Mouse (Mus musculus) embryonic facial prominence, embryonic 13.5 days (tissue): ENCODE measurements around the gene Elane. TPM values are rescaled to one million over a fixed set of nuclear protein-coding genes. Genes with fewer than 3 reads are reported as not detected.

Experiments
- ATAC-seq: fragments of 200-750 bp; cut with Nextera tagmentation; 2 replicates; pipeline ENCODE4 v1.8.0; 2017; ENCODE audit warnings: low read depth; ENCODE audit not compliant: insufficient number of reproducible peaks, insufficient read depth, low FRiP score, low TSS enrichment
- H3K27ac ChIP-seq: fragments of 300-500 bp; sonication (generic); 2 replicates; pipeline ENCODE4 v1.5.1; 2015; ENCODE audit warnings: moderate library complexity, mild to moderate bottlenecking, inconsistent platforms
- H3K27me3 ChIP-seq: fragments of 300-500 bp; sonication (generic); 2 replicates; pipeline ENCODE4 v1.6.1; 2015; ENCODE audit warnings: mild to moderate bottlenecking, inconsistent platforms
- H3K36me3 ChIP-seq: fragments of 300-500 bp; sonication (generic); 2 replicates; pipeline ENCODE4 v1.6.1; 2015; ENCODE audit warnings: mild to moderate bottlenecking, inconsistent platforms
- H3K4me1 ChIP-seq: fragments of 300-500 bp; sonication (generic); 2 replicates; pipeline ENCODE4 v1.6.1; 2015; ENCODE audit warnings: inconsistent platforms
- H3K4me2 ChIP-seq: fragments of 300-500 bp; sonication (generic); 2 replicates; pipeline ENCODE4 v1.6.1; 2015; ENCODE audit warnings: moderate library complexity, mild to moderate bottlenecking, inconsistent platforms
- H3K4me3 ChIP-seq: fragments of 300-500 bp; sonication (generic); 2 replicates; pipeline ENCODE4 v1.5.1; 2015; ENCODE audit warnings: mild to moderate bottlenecking, inconsistent platforms
- H3K9ac ChIP-seq: fragments of 300-500 bp; sonication (generic); 2 replicates; pipeline ENCODE4 v1.6.1; 2015; ENCODE audit warnings: mild to moderate bottlenecking, inconsistent platforms
- H3K9me3 ChIP-seq: fragments of 300-500 bp; sonication (generic); 2 replicates; pipeline ENCODE4 v1.6.1; 2016; ENCODE audit warnings: inconsistent platforms
- WGBS: fragments of 180-500 bp; shearing (Covaris S2); methylation state at CpG from one replicate; pipeline ENCODE4 v1.1.7; 2015; ENCODE audit warnings: mixed read lengths; 5-methylcytosine and 5-hydroxymethylcytosine counted together
- polyA plus RNA-seq: library from polyadenylated mRNA; unstranded; fragments of >200 nt; fragmentation: Nextera tagmentation; extraction: Ambion mirVana; gene quantifications from 2 replicates; pipeline ENCODE4 v1.2.1, GENCODE M21; 2015

Elane gene
- polyA plus RNA-seq, 1 experiment from 2014 or later, result not detected

DNA sequence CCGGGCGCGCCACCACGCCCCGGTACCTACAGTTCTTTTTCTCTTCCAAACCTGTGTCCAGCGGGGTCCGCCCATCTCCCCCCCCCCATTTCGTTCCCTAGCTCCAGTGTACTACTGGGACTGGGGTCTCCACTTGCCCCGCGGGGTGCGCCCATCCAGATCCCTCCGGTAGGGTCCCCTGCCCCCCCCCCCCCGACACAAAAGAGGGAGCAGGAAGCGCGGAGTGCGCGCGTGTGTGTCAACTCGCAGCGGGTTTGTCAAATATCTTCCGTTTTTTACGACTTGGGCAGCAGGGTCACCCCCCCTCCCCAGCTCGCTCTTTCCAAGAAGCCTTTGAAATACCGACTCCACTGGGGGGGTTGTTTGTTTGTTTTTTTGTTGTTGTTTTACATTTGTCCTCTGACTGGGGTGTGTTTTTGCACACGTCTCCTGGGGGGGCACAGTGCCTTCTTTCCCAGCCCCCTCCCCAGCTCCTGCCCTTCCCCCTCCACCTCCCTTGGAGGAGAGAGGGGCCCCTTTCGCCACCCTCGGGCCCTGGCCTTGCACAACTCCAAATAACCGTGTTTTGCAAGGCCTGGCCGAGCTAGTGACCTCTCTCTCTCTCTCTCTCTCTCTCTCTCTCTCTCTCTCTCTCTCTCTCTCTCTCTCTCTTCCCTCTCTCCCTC is 42.1 kb downstream of the Elane start:
- Histone ChIP-seq H3K4me1 (peaks cover 50% of the 10 kb centered on the region), H3K27ac (peak overlapping the region; percentile 98), H3K9ac (peak overlapping the region; percentile 96), H3K27me3 (peaks cover 13% of the 10 kb centered on the region), H3K9me3 (no peaks in the 10 kb centered on the region), H3K36me3 (peaks cover 27% of the 10 kb centered on the region), H3K4me3 (peak overlapping the region; percentile 95), H3K4me2 (peak overlapping the region; percentile 89)
- ATAC-seq, result no peak
- 0% methylated on average over 24 of the region's 29 CpGs for WGBS

GRCm38 (mm10) chr10:79928907-79929701 is 43.1 kb downstream of the Elane start:
- Histone ChIP-seq H3K9me3 (no peaks in the 10 kb centered on the region), H3K27ac (peak overlapping the region; percentile 16; the same call in 1 of the 2 replicates), H3K36me3 (peaks cover 35% of the 10 kb centered on the region), H3K27me3 (peaks cover 3% of the 10 kb centered on the region), H3K4me1 (peaks cover 59% of the 10 kb centered on the region), H3K4me3 (peak overlapping the region; percentile 95), H3K9ac (peak overlapping the region; percentile 96), H3K4me2 (peak overlapping the region; percentile 89)
- 15% methylated on average over 9 of the region's 9 CpGs for WGBS
- ATAC-seq, result no peak

DNA sequence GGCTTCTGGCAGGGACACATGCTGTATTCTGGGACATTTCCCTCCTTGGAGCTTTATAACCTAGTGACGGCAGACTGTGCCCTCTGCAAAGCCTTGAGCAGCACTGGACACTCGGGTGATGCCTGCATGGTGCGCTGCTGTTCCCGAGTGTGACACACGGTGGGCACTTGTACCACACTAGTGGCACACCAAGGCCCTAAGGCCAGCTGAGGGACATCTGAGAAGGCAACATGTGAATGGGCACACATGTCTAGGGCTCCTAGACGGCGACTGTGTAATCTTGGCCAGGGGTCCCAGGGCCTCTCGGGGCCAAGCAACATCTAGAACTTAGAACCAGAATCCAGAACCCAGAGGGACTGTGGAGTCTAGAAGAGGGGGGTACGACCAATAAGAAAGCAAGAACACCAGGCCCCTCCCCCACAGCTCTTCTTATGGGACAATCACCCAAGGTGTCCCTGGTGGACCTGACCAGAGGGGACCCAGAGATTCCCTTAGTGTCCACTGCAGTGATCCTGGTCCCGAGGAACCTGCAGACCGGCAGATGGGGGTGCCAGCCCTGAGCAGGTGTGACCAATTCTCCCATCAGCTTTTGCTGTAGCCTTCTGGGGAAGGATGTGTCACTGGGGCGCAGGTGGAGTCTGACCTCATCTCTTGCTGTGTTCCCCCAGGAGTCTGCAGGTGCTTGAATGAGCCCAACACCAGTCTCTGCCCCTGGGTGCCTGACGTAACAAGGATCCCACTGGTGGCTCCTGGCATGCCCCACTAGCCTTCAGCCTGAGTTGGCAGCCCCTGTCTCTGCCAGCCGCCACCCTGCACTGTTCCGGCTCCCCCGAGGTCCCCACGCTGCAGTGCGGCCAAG is 44.1 kb downstream of the Elane start:
- peak overlapping the region; percentile 89; the same call in 1 of the 2 replicates for H3K4me2 ChIP-seq
- 89% methylated on average over 18 of the region's 18 CpGs for WGBS
- H3K4me1 ChIP-seq, result peaks cover 61% of the 10 kb centered on the region
- no peaks in the 10 kb centered on the region for H3K27me3 ChIP-seq
- peaks cover 43% of the 10 kb centered on the region for H3K36me3 ChIP-seq
- H3K9ac ChIP-seq, result peak overlapping the region; percentile 96
- no peak for ATAC-seq
- H3K27ac ChIP-seq, result no peak overlapping the region; the same call in 1 of the 2 replicates
- H3K9me3 ChIP-seq, result no peaks in the 10 kb centered on the region
- peak overlapping the region; percentile 95; the same call in 1 of the 2 replicates for H3K4me3 ChIP-seq

- Histone ChIP-seq H3K4me3 (no peak overlapping the region), H3K36me3 (peaks cover 46% of the 10 kb centered on the region), H3K9me3 (no peaks in the 10 kb centered on the region), H3K27ac (no peak overlapping the region), H3K27me3 (no peaks in the 10 kb centered on the region), H3K4me2 (no peak overlapping the region), H3K9ac (peak overlapping the region; percentile 16; the same call in 1 of the 2 replicates), H3K4me1 (peaks cover 62% of the 10 kb centered on the region)
- 86% methylated on average over 16 of the region's 16 CpGs for whole genome bisulfite sequencing
- ATAC-seq, result no peak
Observed at GRCm38 (mm10) chr10:79930826-79931186, 44.8 kb downstream of the Elane start.

GRCm38 (mm10) chr10:79931797-79932196 is 45.8 kb downstream of the Elane start:
- peak overlapping the region; percentile 58; the same call in 1 of the 2 replicates for H3K9ac ChIP-seq
- no peak overlapping the region for H3K4me3 ChIP-seq
- H3K36me3 ChIP-seq, result peaks cover 46% of the 10 kb centered on the region
- whole genome bisulfite sequencing, result 82% methylated on average over 9 of the region's 9 CpGs
- no peak overlapping the region for H3K4me2 ChIP-seq
- peaks cover 63% of the 10 kb centered on the region for H3K4me1 ChIP-seq
- no peaks in the 10 kb centered on the region for H3K9me3 ChIP-seq
- no peak for ATAC-seq
- H3K27me3 ChIP-seq, result no peaks in the 10 kb centered on the region
- H3K27ac ChIP-seq, result no peak overlapping the region

DNA sequence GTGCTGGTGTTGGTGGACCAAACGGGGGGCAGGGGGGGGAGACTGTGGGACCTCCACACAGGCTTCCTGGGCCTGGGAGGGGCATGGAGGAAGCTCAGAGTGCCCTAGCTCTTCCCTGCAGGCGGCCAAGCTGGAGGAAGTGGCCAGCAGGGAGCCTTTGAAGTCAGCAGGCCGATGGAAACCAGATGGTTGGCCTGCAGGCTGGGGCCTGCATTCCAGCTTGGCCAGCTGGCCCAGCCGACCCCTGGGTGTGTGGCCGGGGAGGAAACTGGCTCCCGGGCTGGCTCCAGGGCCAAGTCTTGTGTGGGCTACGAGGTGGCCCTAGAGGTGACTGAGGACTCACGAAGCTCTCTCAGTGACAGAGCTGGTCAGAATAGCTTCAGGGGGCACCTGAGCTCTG is 46.7 kb downstream of the Elane start:
- H3K36me3 ChIP-seq, result peaks cover 53% of the 10 kb centered on the region
- 0 out of 2 replicates have a peak overlapping the region, but pooled peaks have one; percentile 18 for H3K4me2 ChIP-seq

DNA sequence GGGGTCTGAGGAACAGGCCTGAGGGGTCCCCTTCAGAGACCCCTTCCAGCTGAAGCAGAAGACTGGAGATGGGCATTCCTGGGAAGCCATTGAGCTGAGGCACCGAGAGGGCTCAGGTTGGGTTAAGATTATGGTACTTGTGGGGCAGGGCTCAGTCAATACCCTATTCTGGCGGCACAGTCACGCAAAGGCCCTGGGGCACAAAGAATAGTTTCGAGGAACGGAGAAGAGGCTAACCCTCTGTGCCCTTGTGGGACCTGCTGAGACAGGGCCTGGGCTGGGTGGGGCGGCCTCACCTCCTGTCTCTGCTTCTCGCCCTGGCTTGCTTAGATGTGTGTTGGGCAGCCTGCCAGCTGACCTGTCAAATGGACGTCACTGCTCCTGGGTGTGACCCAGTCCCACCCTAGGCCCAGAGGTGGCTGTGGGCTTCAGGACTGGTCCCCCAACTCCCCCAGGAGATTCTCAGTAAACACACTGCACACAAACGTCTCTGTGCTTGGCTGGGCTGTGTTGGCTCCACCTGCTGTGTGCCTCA is 47.2 kb downstream of the Elane start:
- H3K27ac ChIP-seq, result peak overlapping the region; percentile 62; the same call in 1 of the 2 replicates
- H3K36me3 ChIP-seq, result peaks cover 58% of the 10 kb centered on the region

More for the DNA sequence above, 46.7 kb downstream of the Elane start:
- Histone ChIP-seq H3K9me3 (no peaks in the 10 kb centered on the region), H3K9ac (peak overlapping the region; percentile 58; the same call in 1 of the 2 replicates), H3K27ac (peak overlapping the region; percentile 62), H3K27me3 (no peaks in the 10 kb centered on the region), H3K4me3 (no peak overlapping the region), H3K4me1 (peaks cover 70% of the 10 kb centered on the region)
- ATAC-seq, result no peak
- WGBS, result 25% methylated on average over 8 of the region's 8 CpGs

DNA sequence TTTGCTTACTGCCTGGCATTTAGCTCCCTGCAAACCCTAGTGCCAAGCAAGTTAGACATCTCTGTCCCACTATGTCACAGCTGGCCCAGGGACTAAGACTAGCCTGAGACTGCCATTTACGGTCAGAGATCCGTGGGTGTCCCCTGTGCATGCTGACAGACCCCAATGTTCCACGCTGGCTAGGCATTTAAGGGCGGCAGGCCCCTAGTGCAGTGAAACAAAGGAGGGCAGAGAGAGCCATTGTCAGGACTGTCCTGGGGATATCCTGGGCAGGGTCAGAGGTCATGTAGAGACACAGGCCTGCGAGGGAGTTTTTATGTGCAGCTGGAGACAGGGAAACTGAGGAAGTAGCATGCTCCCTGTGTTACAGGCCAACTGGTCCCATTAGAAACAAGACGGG is 47.8 kb downstream of the Elane start:
- peak overlapping the region; percentile 49 for H3K27ac ChIP-seq
- WGBS, result 59% methylated on average over 6 of the region's 6 CpGs

More for the DNA sequence above, 47.2 kb downstream of the Elane start:
- Histone ChIP-seq H3K9me3 (no peaks in the 10 kb centered on the region), H3K4me3 (no peak overlapping the region), H3K4me1 (peaks cover 75% of the 10 kb centered on the region), H3K4me2 (0 out of 2 replicates have a peak overlapping the region, but pooled peaks have one; percentile 18), H3K27me3 (no peaks in the 10 kb centered on the region), H3K9ac (peak overlapping the region; percentile 58; the same call in 1 of the 2 replicates)
- ATAC-seq, result no peak
- WGBS, result 44% methylated on average over 9 of the region's 9 CpGs

GRCm38 (mm10) chr10:79934272-79934721 is 48.2 kb downstream of the Elane start:
- Histone ChIP-seq H3K36me3 (peaks cover 58% of the 10 kb centered on the region), H3K9ac (no peak overlapping the region), H3K9me3 (no peaks in the 10 kb centered on the region), H3K27ac (peak overlapping the region; percentile 49), H3K27me3 (no peaks in the 10 kb centered on the region), H3K4me3 (no peak overlapping the region), H3K4me2 (no peak overlapping the region), H3K4me1 (peaks cover 73% of the 10 kb centered on the region)
- ATAC-seq, result no peak
- 65% methylated on average over 13 of the region's 13 CpGs for WGBS

More for the DNA sequence above, 47.8 kb downstream of the Elane start:
- H3K4me3 ChIP-seq, result no peak overlapping the region
- no peak overlapping the region for H3K4me2 ChIP-seq
- no peaks in the 10 kb centered on the region for H3K9me3 ChIP-seq
- H3K9ac ChIP-seq, result no peak overlapping the region; the same call in 1 of the 2 replicates
- H3K36me3 ChIP-seq, result peaks cover 58% of the 10 kb centered on the region
- peaks cover 74% of the 10 kb centered on the region for H3K4me1 ChIP-seq
- ATAC-seq, result no peak
- H3K27me3 ChIP-seq, result no peaks in the 10 kb centered on the region

- Histone ChIP-seq H3K36me3 (peaks cover 65% of the 10 kb centered on the region), H3K27me3 (no peaks in the 10 kb centered on the region), H3K4me1 (peaks cover 66% of the 10 kb centered on the region), H3K9me3 (no peaks in the 10 kb centered on the region), H3K27ac (peak overlapping the region; percentile 49; the same call in 1 of the 2 replicates), H3K9ac (no peak overlapping the region), H3K4me3 (no peak overlapping the region), H3K4me2 (no peak overlapping the region)
- WGBS, result 84% methylated on average over 16 of the region's 16 CpGs
- no peak for ATAC-seq
Observed at GRCm38 (mm10) chr10:79934794-79935569, 48.9 kb downstream of the Elane start.
